Mouse (Mus musculus) limb, embryonic 10.5 days (tissue): ENCODE data around the gene BC035044. TPM values are rescaled to one million over a fixed set of nuclear protein-coding genes. Genes with fewer than 3 reads are reported as not detected.
"Not testable (repeated sequence)": the region's sequence is repeated elsewhere in the genome, so short reads cannot be mapped to it uniquely, and the experiment has no call there.

Experiments
- DNase-seq: peaks from one replicate; pipeline ENCODE4 v3.0.0-alpha.2; 2017; ENCODE audit warnings: low spot score
- H3K27ac ChIP-seq: fragments of 300-500 bp; sonication (generic); 2 replicates; pipeline ENCODE4 v1.5.1; 2016; ENCODE audit warnings: mild to moderate bottlenecking
- H3K27me3 ChIP-seq: fragments of 300-500 bp; sonication (generic); 2 replicates; pipeline ENCODE4 v1.6.1; 2016; ENCODE audit warnings: low read depth, mild to moderate bottlenecking; ENCODE audit not compliant: poor library complexity, severe bottlenecking
- H3K36me3 ChIP-seq: fragments of 300-500 bp; sonication (generic); 2 replicates; pipeline ENCODE4 v1.6.1; 2016; ENCODE audit warnings: mild to moderate bottlenecking, moderate library complexity
- H3K4me1 ChIP-seq: fragments of 300-500 bp; sonication (generic); 2 replicates; pipeline ENCODE4 v1.6.1; 2016
- H3K4me3 ChIP-seq: fragments of 300-500 bp; sonication (generic); 2 replicates; pipeline ENCODE4 v1.5.1; 2016; ENCODE audit warnings: mild to moderate bottlenecking, moderate library complexity
- H3K9me3 ChIP-seq: fragments of 300-500 bp; sonication (generic); replicated peaks from 2 replicates; pipeline ENCODE4 v1.6.1; 2016; ENCODE audit warnings: mild to moderate bottlenecking
- WGBS: fragments of 180-500 bp; shearing (Covaris S2); methylation state at CpG from one replicate; pipeline ENCODE4 v1.1.7; 2016; 5-methylcytosine and 5-hydroxymethylcytosine counted together
- polyA plus RNA-seq: library from polyadenylated mRNA; unstranded; fragments of >200 nt; fragmentation: Nextera tagmentation; extraction: Ambion mirVana; gene quantifications from 2 replicates; pipeline ENCODE4 v1.2.1, GENCODE M21; 2016

BC035044 gene
- 0.59 and 0.62 TPM in 2 replicates for polyA plus RNA-seq

DNA sequence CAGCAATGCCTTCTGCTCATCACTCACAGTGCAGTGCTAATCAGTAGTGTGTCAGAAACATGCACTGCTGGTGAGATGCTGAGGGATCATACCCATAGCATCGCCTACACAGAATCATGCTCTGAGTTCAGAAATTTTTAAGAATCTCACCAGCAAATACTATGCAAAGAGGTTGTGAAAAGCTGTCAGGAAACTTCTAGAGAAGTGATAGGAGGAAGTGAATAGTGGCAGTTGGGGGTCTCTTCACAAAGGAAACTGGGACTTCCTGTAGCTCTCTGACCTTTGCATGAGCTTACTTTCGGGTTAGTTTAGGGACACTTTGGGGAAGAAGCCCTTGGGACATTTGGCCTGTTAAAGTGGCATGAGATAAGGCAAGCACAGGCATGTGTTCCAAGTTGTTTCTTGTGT is at the start of gene BC035044:
Gene BC035044, minus strand, starts transcription at position 179 of the 408 bp plus-strand sequence.
- Histone ChIP-seq H3K27me3 (no peaks in the 10 kb centered on the region), H3K9me3 (no peaks in the 10 kb centered on the region), H3K27ac (no peak within 1 kb of the TSS), H3K36me3 (no peaks in the 10 kb centered on the region), H3K4me1 (no peaks in the 10 kb centered on the region), H3K4me3 (no peak within 1 kb of the TSS)
- WGBS: 70% methylated on average over 2 of the region's 2 CpGs
- no peak for DNase-seq

DNA sequence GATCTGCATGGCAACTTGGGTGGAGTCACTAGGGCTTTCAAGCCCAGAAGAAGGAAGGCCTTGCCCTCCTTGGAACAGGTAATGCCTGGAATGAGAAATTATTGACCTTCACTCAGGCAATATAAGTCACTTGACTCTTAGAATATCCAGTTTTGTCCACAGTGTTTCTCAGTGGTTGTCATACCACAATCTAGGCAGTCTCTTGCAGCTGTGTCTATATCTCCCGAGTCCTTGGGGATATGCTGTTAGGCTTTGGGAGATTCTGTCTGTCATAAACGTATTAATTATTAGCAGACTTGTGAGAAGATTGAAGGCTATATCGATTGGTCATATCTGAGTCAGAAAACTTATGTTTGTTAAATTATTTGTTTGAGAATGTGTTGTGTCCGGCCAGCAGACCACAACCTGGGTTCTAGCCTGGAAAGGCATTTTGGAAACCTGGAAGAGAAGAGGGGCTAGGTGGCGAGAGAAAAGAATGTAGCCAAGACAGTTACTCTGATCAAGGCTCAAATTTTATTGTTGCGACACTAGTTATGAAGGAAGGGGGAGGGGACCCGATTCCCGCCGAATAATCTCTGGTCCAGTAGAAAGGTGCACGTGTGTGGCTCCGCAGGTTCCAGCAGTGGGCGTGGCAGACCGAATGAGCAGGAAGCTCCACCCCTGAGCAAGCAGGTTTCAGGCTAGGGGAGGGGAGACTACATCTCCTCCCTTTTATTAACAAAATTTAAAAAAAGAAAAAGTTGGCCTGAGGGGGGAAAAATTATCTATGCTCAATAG is 45.2 kb upstream of the BC035044 start:
- 88% methylated on average over 5 of the region's 13 CpGs for WGBS
- H3K27ac ChIP-seq, DNase-seq: not testable (repeated sequence)

DNA sequence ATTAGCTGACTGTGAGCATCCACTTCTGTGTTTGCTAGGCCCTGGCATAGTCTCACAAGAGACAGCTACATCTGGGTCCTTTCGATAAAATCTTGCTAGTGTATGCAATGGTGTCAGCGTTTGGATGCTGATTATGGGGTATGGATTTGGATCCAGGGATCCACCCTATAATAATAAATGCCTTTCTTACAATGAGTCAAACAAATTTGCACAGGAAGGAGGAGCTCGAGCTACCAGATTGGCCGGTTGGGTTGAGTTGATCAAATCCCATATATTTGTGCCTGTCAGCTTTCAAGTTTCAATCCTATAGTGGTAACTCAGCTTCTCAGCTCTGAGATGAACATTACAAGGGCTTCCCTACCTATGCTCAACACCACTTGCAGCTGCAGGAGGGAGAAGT is 43.2 kb upstream of the BC035044 start, which contains the start of gene Clec2g:
Gene Clec2g, plus strand, starts transcription at position 301 of the 400 bp plus-strand sequence.
- not testable (repeated sequence) for H3K4me3 ChIP-seq, H3K9me3 ChIP-seq, DNase-seq, H3K27ac ChIP-seq, H3K27me3 ChIP-seq, H3K36me3 ChIP-seq, H3K4me1 ChIP-seq
- WGBS: 98% methylated on average over 4 of the region's 4 CpGs

More for the DNA sequence above, 45.2 kb upstream of the BC035044 start:
- H3K36me3 ChIP-seq, H3K4me3 ChIP-seq, H3K4me1 ChIP-seq, H3K9me3 ChIP-seq, H3K27me3 ChIP-seq: not testable (repeated sequence)

DNA sequence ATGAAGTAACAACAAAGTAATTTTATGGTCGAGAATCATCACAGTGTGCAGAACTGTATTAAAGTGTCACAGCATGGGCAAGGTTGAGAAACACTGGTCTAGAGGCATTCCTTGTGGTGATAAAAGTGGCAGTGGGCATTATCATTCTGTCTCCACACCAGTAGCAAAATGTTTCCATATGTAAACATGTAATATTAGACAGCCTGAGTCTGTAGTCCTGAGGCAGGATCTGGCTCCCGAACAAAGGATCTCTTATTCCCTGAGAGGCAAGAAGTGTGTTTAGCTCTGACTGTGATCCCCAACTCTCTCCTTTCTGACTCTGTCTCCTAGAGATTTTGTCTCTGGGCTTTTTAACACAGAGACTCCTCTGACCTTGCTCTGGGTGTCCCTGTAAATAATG is 42.1 kb upstream of the BC035044 start:
- no peaks in the 10 kb centered on the region for H3K27me3 ChIP-seq
- no peaks in the 10 kb centered on the region for H3K36me3 ChIP-seq
- no peaks in the 10 kb centered on the region for H3K4me1 ChIP-seq
- H3K4me3 ChIP-seq: no peak overlapping the region
- 78% methylated on average over 2 of the region's 2 CpGs for whole genome bisulfite sequencing
- no peak overlapping the region; the same call in 1 of the 2 replicates for H3K27ac ChIP-seq
- no peaks in the 10 kb centered on the region for H3K9me3 ChIP-seq
- no peak for DNase-seq

- Histone ChIP-seq H3K4me3 (no peak overlapping the region), H3K4me1 (no peaks in the 10 kb centered on the region), H3K9me3 (no peaks in the 10 kb centered on the region), H3K27ac (no peak overlapping the region), H3K27me3 (no peaks in the 10 kb centered on the region), H3K36me3 (no peaks in the 10 kb centered on the region)
- 91% methylated on average over 2 of the region's 2 CpGs for WGBS
- DNase-seq: no peak
Measured at GRCm38 (mm10) chr6:128917322-128917721, 26.4 kb upstream of the BC035044 start.

DNA sequence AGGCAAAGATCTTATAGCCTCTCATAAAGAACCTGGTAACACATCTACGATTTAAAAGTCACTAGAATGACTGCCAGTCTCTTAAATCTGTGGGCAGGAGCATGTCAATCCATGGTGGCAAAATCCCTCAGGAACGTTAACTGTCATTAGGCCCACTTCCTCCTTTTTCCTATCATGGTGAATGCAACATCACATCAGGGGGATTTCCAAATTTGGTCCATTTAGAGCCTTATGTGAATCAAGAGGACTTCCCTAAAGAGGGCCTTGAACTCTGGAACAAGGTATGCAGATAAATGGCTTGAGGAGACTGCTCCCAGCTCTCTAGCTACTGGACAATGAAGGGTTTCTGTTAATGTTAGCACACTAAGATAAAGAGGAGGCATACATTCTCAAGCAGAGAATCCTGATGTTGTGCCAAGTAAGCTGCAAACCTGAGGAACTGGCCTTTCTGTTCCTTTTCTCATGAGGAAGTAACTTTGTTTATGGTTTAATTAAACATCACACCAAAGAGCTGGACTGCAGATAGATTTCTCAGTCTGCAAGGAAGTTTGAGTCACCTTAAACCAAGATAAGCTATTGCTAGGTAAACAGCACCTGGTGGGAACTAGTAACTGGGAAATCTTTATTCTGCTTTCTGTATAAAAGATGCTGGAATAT is 22.8 kb upstream of the BC035044 start:
- Histone ChIP-seq H3K27me3 (no peaks in the 10 kb centered on the region), H3K9me3 (no peaks in the 10 kb centered on the region), H3K4me3 (no peak overlapping the region), H3K27ac (no peak overlapping the region), H3K36me3 (no peaks in the 10 kb centered on the region), H3K4me1 (no peaks in the 10 kb centered on the region)
- no peak for DNase-seq
- WGBS: 83% methylated on average over 2 of the region's 2 CpGs

- 89% methylated on average over 6 of the region's 6 CpGs for WGBS
- not testable (repeated sequence) for H3K36me3 ChIP-seq, H3K27me3 ChIP-seq, H3K27ac ChIP-seq, H3K4me1 ChIP-seq, H3K9me3 ChIP-seq, DNase-seq, H3K4me3 ChIP-seq
Measured at GRCm38 (mm10) chr6:128900796-128901552, 10.0 kb upstream of the BC035044 start.

DNA sequence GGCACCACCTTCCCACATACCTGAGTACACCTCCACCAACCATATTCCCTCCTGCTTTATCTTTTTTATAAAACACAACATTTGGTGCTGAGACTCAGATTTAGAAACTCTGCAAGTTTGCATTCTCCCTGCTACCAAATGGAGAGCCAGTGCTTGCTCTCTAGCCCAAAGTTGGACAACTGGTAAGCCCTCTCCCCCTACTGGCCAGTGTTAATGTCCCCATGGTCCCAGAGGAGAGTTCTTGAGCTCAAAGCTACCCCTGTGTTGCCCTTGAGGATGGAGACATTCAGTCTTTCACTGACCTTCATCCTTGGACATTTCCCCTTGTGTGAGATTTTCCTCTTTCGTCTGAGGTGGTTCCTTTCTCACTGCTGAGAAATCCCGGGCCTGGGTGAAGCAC is 9.1 kb upstream of the BC035044 start:
- Histone ChIP-seq H3K4me3 (no peak overlapping the region), H3K4me1 (no peaks in the 10 kb centered on the region), H3K27me3 (no peaks in the 10 kb centered on the region), H3K36me3 (no peaks in the 10 kb centered on the region), H3K27ac (no peak overlapping the region), H3K9me3 (no peaks in the 10 kb centered on the region)
- WGBS: 90% methylated on average over 2 of the region's 2 CpGs
- no peak for DNase-seq

- no peaks in the 10 kb centered on the region for H3K36me3 ChIP-seq
- DNase-seq: no peak
- WGBS: 94% methylated on average over 3 of the region's 3 CpGs
- no peaks in the 10 kb centered on the region for H3K9me3 ChIP-seq
- H3K27me3 ChIP-seq: no peaks in the 10 kb centered on the region
- no peaks in the 10 kb centered on the region for H3K4me1 ChIP-seq
- H3K27ac ChIP-seq: no peak overlapping the region
- H3K4me3 ChIP-seq: no peak overlapping the region
Measured at GRCm38 (mm10) chr6:128895404-128896001, 4.6 kb upstream of the BC035044 start.

DNA sequence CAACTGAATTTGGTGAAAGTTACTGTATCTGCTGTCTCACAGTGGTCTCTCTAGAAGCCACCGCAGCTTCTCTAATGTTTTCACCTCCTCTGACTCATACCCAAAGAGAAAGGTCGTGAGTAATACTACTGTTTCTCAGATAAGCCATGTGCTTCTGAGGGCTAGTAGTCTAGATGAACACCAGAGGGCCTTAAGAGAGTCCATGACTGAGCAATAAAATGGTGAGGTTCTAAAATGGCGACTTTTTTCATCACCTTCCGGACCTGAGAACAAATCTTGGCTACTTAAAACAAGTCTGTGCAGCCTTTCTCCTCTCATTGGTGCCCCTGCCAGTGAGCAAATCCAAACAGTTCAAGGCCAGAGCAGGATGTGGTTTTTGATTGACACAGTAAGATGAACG is 2.1 kb downstream of the BC035044 start:
- WGBS: 85% methylated on average over 5 of the region's 5 CpGs

GRCm38 (mm10) chr6:128887091-128887790 is 3.7 kb downstream of the BC035044 start, which contains the start of gene Clec2i:
TSS of gene Clec2i (plus strand) at chr6:128887588.
- H3K27ac ChIP-seq, DNase-seq, H3K4me3 ChIP-seq, H3K4me1 ChIP-seq, H3K36me3 ChIP-seq, H3K9me3 ChIP-seq, H3K27me3 ChIP-seq: not testable (repeated sequence)
- 90% methylated on average over 6 of the region's 6 CpGs for WGBS

More for the DNA sequence above, 2.1 kb downstream of the BC035044 start:
- H3K4me1 ChIP-seq: no peaks in the 10 kb centered on the region
- H3K27me3 ChIP-seq: no peaks in the 10 kb centered on the region
- no peak overlapping the region for H3K4me3 ChIP-seq
- no peaks in the 10 kb centered on the region for H3K36me3 ChIP-seq
- DNase-seq: no peak
- H3K27ac ChIP-seq: no peak overlapping the region
- no peaks in the 10 kb centered on the region for H3K9me3 ChIP-seq

- Histone ChIP-seq H3K36me3 (no peaks in the 10 kb centered on the region), H3K27me3 (no peaks in the 10 kb centered on the region), H3K4me3 (no peak overlapping the region), H3K4me1 (0 out of 2 replicates have a peak, but pooled peaks cover 4% of the 10 kb centered on the region), H3K9me3 (no peaks in the 10 kb centered on the region), H3K27ac (no peak overlapping the region)
- DNase-seq: no peak
- 90% methylated on average over 1 of the region's 1 CpGs for WGBS
Measured at GRCm38 (mm10) chr6:128871910-128872610, 18.9 kb downstream of the BC035044 start.
